Mouse (Mus musculus): ENCODE results near the gene Mif. TPM values are rescaled to one million over a fixed set of nuclear protein-coding genes. Genes with fewer than 3 reads are reported as not detected.
"Not testable (repeated sequence)": the region's sequence is repeated elsewhere in the genome, so short reads cannot be mapped to it uniquely, and the experiment has no call there.

Gene Mif
- polyA plus RNA-seq (2011; ENCODE audit: insufficient read length, low read depth, missing spikeins), result 614 and 763 TPM in 2 replicates

DNA sequence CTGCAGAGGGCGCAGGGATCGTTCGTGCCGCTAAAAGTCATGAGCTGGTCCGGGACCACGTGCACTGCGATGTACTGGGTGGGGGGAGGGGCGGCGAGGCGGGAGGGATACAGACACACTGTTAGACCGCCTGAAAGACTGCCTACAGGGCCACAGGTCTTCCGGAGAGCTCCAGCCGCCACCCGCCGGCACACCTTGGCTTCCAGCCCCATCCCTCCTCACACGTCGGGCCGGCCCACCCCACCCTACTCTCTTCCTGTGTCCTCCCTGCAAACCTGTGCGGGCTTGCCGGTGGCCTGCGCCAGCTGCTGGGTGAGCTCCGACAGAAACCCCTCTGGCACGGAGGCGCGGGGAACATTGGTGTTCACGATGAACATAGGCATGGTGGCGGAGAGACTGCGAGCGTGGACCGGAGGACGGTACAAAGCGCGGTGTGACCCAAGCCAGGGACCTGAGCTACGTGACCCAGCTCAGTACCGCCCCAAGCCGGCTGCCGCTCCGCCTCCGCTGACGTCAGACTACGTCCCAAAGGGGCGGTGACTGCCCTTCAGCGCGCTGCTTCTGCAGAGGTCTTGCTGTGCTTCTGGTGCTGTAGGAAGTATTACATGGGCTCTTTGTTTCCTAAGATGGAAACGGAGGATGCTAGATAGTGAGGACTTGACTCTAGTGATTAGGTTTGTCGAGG is at the start of gene Mif:
TSS of gene Mif (minus strand) at position 455 of the 685 bp plus-strand sequence.
- peak; percentile 90 for TF ChIP-seq POLR2A (IDR thresholded peaks at IDR 0.05; ENCODE audit: low read depth, low read length)
- peak within 1 kb of the TSS; percentile 57; the same call in 1 of the 2 replicates for H3K27ac ChIP-seq (ENCODE audit: insufficient read depth, low read length)

DNA sequence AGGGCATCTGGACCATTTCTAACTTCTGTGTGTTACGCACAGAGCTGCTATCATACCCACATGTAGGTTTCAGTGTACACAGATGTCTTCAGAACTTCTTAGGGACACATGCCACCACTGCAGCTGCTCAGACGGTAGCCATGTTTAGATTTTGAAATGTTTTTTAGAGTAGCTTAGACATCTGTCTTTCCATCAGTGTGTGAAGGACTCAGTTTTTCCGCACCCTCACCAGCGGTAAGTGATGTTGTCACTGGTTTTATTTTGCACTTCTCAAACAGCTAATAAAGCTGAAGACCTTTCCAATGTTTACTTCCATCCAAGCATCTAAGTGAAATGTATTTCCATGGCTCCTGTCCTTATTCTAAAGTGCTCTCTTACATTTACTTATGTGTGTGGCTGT is 46.8 kb upstream of the Mif start:
- TF ChIP-seq CTCF (IDR thresholded peaks at IDR 0.05; ENCODE audit: borderline replicate concordance, insufficient read depth, low read length), result no peak
- TF ChIP-seq POLR2A (IDR thresholded peaks at IDR 0.05; ENCODE audit: low read depth, low read length), result no peak
- H3K4me3 ChIP-seq (ENCODE audit: insufficient read depth, low read length), result no peak overlapping the region
- H3K4me1 ChIP-seq (ENCODE audit: control insufficient read depth, insufficient read depth, low read length), result no peaks in the 10 kb centered on the region
- H3K27ac ChIP-seq (ENCODE audit: insufficient read depth, low read length), result no peak overlapping the region

More for the DNA sequence above, at the start of gene Mif:
- H3K4me3 ChIP-seq (ENCODE audit: insufficient read depth, low read length), result peak within 1 kb of the TSS; percentile 52
- not testable (repeated sequence) for H3K4me1 ChIP-seq (ENCODE audit: control insufficient read depth, insufficient read depth, low read length)

- H3K27ac ChIP-seq (ENCODE audit: insufficient read depth, low read length), result no peak overlapping the region
- peaks cover 2% of the 10 kb centered on the region for H3K4me1 ChIP-seq (ENCODE audit: control insufficient read depth, insufficient read depth, low read length)
- H3K4me3 ChIP-seq (ENCODE audit: insufficient read depth, low read length), result no peak overlapping the region
- TF ChIP-seq POLR2A (IDR thresholded peaks at IDR 0.05; ENCODE audit: low read depth, low read length) (no peak), CTCF (IDR thresholded peaks at IDR 0.05; ENCODE audit: borderline replicate concordance, insufficient read depth, low read length) (no peak)
Observed at GRCm38 (mm10) chr10:75904391-75904790, 44.4 kb upstream of the Mif start.

GRCm38 (mm10) chr10:75898846-75899245 is 38.8 kb upstream of the Mif start:
- H3K27ac ChIP-seq (ENCODE audit: insufficient read depth, low read length), result peak overlapping the region; percentile 88
- TF ChIP-seq POLR2A (IDR thresholded peaks at IDR 0.05; ENCODE audit: low read depth, low read length), result no peak
- no peak for TF ChIP-seq CTCF (IDR thresholded peaks at IDR 0.05; ENCODE audit: borderline replicate concordance, insufficient read depth, low read length)
- H3K4me1 ChIP-seq (ENCODE audit: control insufficient read depth, insufficient read depth, low read length), result peaks cover 11% of the 10 kb centered on the region

DNA sequence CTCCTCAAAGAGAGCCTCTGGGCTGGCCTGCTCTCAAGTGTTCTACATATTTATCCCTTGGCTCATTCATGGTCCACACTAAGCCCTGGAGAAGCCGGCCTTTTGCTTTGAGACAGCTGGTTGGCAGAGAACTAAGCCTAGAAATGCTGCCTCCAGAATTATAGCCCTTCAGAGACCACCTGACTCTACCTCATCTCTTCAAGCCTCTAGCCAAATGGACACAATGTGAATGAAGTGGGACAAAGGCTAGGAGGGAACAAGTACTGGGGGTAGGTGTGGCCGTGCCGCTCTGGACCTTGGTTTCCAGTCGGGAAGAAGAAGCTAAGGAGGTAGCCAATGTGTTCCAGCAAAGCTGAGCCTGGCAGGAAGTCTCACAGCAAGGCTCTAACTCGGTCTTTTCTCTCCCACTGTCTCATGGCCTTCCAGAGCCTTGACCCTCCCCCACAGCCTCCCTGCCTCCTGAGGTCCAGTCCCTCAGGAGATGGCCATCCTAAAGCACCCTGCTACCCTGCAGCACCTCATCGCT is 38.1 kb upstream of the Mif start:
- H3K27ac ChIP-seq (ENCODE audit: insufficient read depth, low read length), result peak overlapping the region; percentile 88
- H3K4me3 ChIP-seq (ENCODE audit: insufficient read depth, low read length), result no peak overlapping the region
- no peak for TF ChIP-seq POLR2A (IDR thresholded peaks at IDR 0.05; ENCODE audit: low read depth, low read length)
- no peak for TF ChIP-seq CTCF (IDR thresholded peaks at IDR 0.05; ENCODE audit: borderline replicate concordance, insufficient read depth, low read length)
- H3K4me1 ChIP-seq (ENCODE audit: control insufficient read depth, insufficient read depth, low read length), result peaks cover 11% of the 10 kb centered on the region

More at GRCm38 (mm10) chr10:75898846-75899245, 38.8 kb upstream of the Mif start:
- H3K4me3 ChIP-seq (ENCODE audit: insufficient read depth, low read length), result no peak overlapping the region

GRCm38 (mm10) chr10:75897373-75897772 is 37.3 kb upstream of the Mif start:
- H3K27ac ChIP-seq (ENCODE audit: insufficient read depth, low read length), result no peak overlapping the region; the same call in 1 of the 2 replicates
- no peak overlapping the region for H3K4me3 ChIP-seq (ENCODE audit: insufficient read depth, low read length)
- TF ChIP-seq POLR2A (IDR thresholded peaks at IDR 0.05; ENCODE audit: low read depth, low read length), result no peak
- TF ChIP-seq CTCF (IDR thresholded peaks at IDR 0.05; ENCODE audit: borderline replicate concordance, insufficient read depth, low read length), result peak; percentile 64; the same call in 1 of the 2 replicates
- H3K4me1 ChIP-seq (ENCODE audit: control insufficient read depth, insufficient read depth, low read length), result peaks cover 11% of the 10 kb centered on the region

- Histone ChIP-seq H3K4me1 (ENCODE audit: control insufficient read depth, insufficient read depth, low read length) (peaks cover 11% of the 10 kb centered on the region), H3K27ac (ENCODE audit: insufficient read depth, low read length) (no peak overlapping the region), H3K4me3 (ENCODE audit: insufficient read depth, low read length) (no peak overlapping the region)
- TF ChIP-seq POLR2A (IDR thresholded peaks at IDR 0.05; ENCODE audit: low read depth, low read length) (no peak), CTCF (IDR thresholded peaks at IDR 0.05; ENCODE audit: borderline replicate concordance, insufficient read depth, low read length) (no peak)
Observed at GRCm38 (mm10) chr10:75896208-75896607, 36.2 kb upstream of the Mif start.

- H3K27ac ChIP-seq (ENCODE audit: insufficient read depth, low read length), result no peak overlapping the region
- H3K4me1 ChIP-seq (ENCODE audit: control insufficient read depth, insufficient read depth, low read length), result peaks cover 11% of the 10 kb centered on the region
- TF ChIP-seq CTCF (IDR thresholded peaks at IDR 0.05; ENCODE audit: borderline replicate concordance, insufficient read depth, low read length) (no peak), POLR2A (IDR thresholded peaks at IDR 0.05; ENCODE audit: low read depth, low read length) (no peak)
- no peak overlapping the region for H3K4me3 ChIP-seq (ENCODE audit: insufficient read depth, low read length)
Observed at GRCm38 (mm10) chr10:75895730-75896129, 35.7 kb upstream of the Mif start.

GRCm38 (mm10) chr10:75894601-75895000 is 34.6 kb upstream of the Mif start:
- Histone ChIP-seq H3K4me1 (ENCODE audit: control insufficient read depth, insufficient read depth, low read length) (peaks cover 9% of the 10 kb centered on the region), H3K27ac (ENCODE audit: insufficient read depth, low read length) (no peak overlapping the region), H3K4me3 (ENCODE audit: insufficient read depth, low read length) (no peak overlapping the region)
- TF ChIP-seq POLR2A (IDR thresholded peaks at IDR 0.05; ENCODE audit: low read depth, low read length) (no peak), CTCF (IDR thresholded peaks at IDR 0.05; ENCODE audit: borderline replicate concordance, insufficient read depth, low read length) (no peak)

GRCm38 (mm10) chr10:75893089-75893750 is 33.2 kb upstream of the Mif start, which contains the start of gene Derl3:
Derl3 (plus strand) TSS chr10:75893413.
- Histone ChIP-seq H3K27ac (ENCODE audit: insufficient read depth, low read length) (no peak within 1 kb of the TSS), H3K4me3 (ENCODE audit: insufficient read depth, low read length) (no peak within 1 kb of the TSS), H3K4me1 (ENCODE audit: control insufficient read depth, insufficient read depth, low read length) (peaks cover 4% of the 10 kb centered on the region)
- no peak for TF ChIP-seq POLR2A (IDR thresholded peaks at IDR 0.05; ENCODE audit: low read depth, low read length)
- no peak for TF ChIP-seq CTCF (IDR thresholded peaks at IDR 0.05; ENCODE audit: borderline replicate concordance, insufficient read depth, low read length)

Measured in embryonic fibroblast, embryonic 13.5 days (primary cell).